9 mouse cellular contexts compared by ENCODE assay signal in genomic region chr7:27596586-27597503, GRCm38 (mm10). TPM values are rescaled to one million over a fixed set of nuclear protein-coding genes. Genes with fewer than 3 reads are reported as not detected.
DNase-seq lines count a peak whose midpoint lies in the region; ATAC-seq and TF ChIP-seq lines count a peak whose summit lies in the region.
"Had no signal": no experiment of that assay in that cellular context is flagged by ENCODE, and none has a peak within 500 bp of the region (broad histone marks: within the 10 kb centered on the region; RNA-seq: fewer than 3 reads in every experiment).

No protein-coding gene starts in this region.

- DNase-seq in left cerebral cortex, adult 2 months (ENCODE audit: extremely low spot score in 1 of 2, low spot score in 2 of 2) = peak in 1 of 2 experiments; percentile 20
- DNase-seq in left cerebral cortex, postnatal 4 days = no peak
- peak; percentile 50 for DNase-seq in gastrocnemius, adult 18-20 months (ENCODE audit: low spot score)
- no peak for DNase-seq in embryo, embryonic 10 days (ENCODE audit: low spot score)
- no peak for DNase-seq in adrenal gland, adult 18-20 months (ENCODE audit: low spot score in 2 of 2)

- peaks cover 7% of the 10 kb centered on the region; the same call in 1 of the 2 replicates for H3K36me3 ChIP-seq in hindbrain, embryonic 13.5 days
- H3K36me3 ChIP-seq in lung, embryonic 16.5 days (ENCODE audit: control insufficient read depth, insufficient read depth, low read length) = no peaks in the 10 kb centered on the region
- H3K36me3 ChIP-seq in testis, adult 2 months (ENCODE audit: control insufficient read depth, insufficient read depth, low read length) = no peaks in the 10 kb centered on the region

- no peak for TF ChIP-seq CTCF in left cerebral cortex, adult 2 months (IDR thresholded peaks at IDR 0.05)
- no peak for TF ChIP-seq CTCF in testis, adult 2 months (IDR thresholded peaks at IDR 0.05; ENCODE audit: control insufficient read depth, insufficient read depth, insufficient replicate concordance, low read depth, low read length)

- no peaks in the 10 kb centered on the region for H3K9me3 ChIP-seq in hindbrain, embryonic 13.5 days
- no peaks in the 10 kb centered on the region for H3K9me3 ChIP-seq in lung, embryonic 16.5 days (ENCODE audit: control insufficient read depth, low read length)

- intact Hi-C loops in left cerebral cortex, adult 2 months (cut with DNase I) = no loop called here
- intact Hi-C loops in left cerebral cortex, postnatal 4 days (cut with DNase I) = no loop called here

- 64% methylated on average over 10 of the region's 10 CpGs for WGBS in hindbrain, embryonic 13.5 days
- WGBS in lung, embryonic 16.5 days = 45% methylated on average over 10 of the region's 10 CpGs

- no peak for TF ChIP-seq POLR2A in testis, adult 2 months (IDR thresholded peaks at IDR 0.05; ENCODE audit: control insufficient read depth, low read depth, low read length)

- peak overlapping the region; percentile 87 for H3K27ac ChIP-seq in left cerebral cortex, adult 2 months
- H3K27ac ChIP-seq in hindbrain, embryonic 13.5 days = peak overlapping the region; percentile 44; the same call in 1 of the 2 replicates
- peak overlapping the region; percentile 53 for H3K27ac ChIP-seq in lung, embryonic 16.5 days (ENCODE audit: low read length)
- H3K27ac ChIP-seq in testis, adult 2 months (ENCODE audit: control insufficient read depth, insufficient read depth, low read depth, low read length) = peak overlapping the region; percentile 26; the same call in 1 of the 2 replicates

- no peaks in the 10 kb centered on the region for H3K27me3 ChIP-seq in hindbrain, embryonic 13.5 days
- no peaks in the 10 kb centered on the region for H3K27me3 ChIP-seq in lung, embryonic 16.5 days (ENCODE audit: control insufficient read depth, insufficient read depth, low read depth, low read length)
- H3K27me3 ChIP-seq in testis, adult 2 months (ENCODE audit: control insufficient read depth, insufficient read depth, low read length) = no peaks in the 10 kb centered on the region

- no peak overlapping the region for H3K4me3 ChIP-seq in left cerebral cortex, adult 2 months
- no peak overlapping the region for H3K4me3 ChIP-seq in hindbrain, embryonic 13.5 days
- H3K4me3 ChIP-seq in lung, embryonic 16.5 days (ENCODE audit: low read length) = no peak overlapping the region
- no peak overlapping the region for H3K4me3 ChIP-seq in testis, adult 2 months (ENCODE audit: control insufficient read depth, low read depth, low read length)

- 0 out of 2 replicates have a peak overlapping the region, but pooled peaks have one; percentile 8 for H3K4me2 ChIP-seq in hindbrain, embryonic 13.5 days
- no peak overlapping the region for H3K4me2 ChIP-seq in lung, embryonic 16.5 days (ENCODE audit: low read depth, low read length)

- no peak for ATAC-seq in hindbrain, embryonic 13.5 days (ENCODE audit: low FRiP score)
- peak; percentile 41 for ATAC-seq in lung, embryonic 16.5 days (ENCODE audit: low read depth)

- H3K9ac ChIP-seq in hindbrain, embryonic 13.5 days = peak overlapping the region; percentile 39; the same call in 1 of the 2 replicates
- peak overlapping the region; percentile 29 for H3K9ac ChIP-seq in lung, embryonic 16.5 days (ENCODE audit: low read length)

- peaks cover 79% of the 10 kb centered on the region for H3K4me1 ChIP-seq in hindbrain, embryonic 13.5 days (replicated peaks)
- H3K4me1 ChIP-seq in lung, embryonic 16.5 days (replicated peaks; ENCODE audit: control insufficient read depth, insufficient read depth, low read length) = peaks cover 29% of the 10 kb centered on the region
- peaks cover 18% of the 10 kb centered on the region for H3K4me1 ChIP-seq in testis, adult 2 months (ENCODE audit: control insufficient read depth, insufficient read depth, low read length)

RNA-seq across cellular contexts. Expression of gene Akt2, which starts 5.5 kb away (rescaled TPM):
- total RNA-seq in left cerebral cortex, adult 2 months (2021) = 100 to 1,000 TPM; 115 to 116 TPM
- 10 to 100 TPM; 68.1 to 72.0 TPM for total RNA-seq in left cerebral cortex, postnatal 4 days (2021)
- 100 to 1,000 TPM; 171 to 178 TPM for total RNA-seq in gastrocnemius, adult 18-20 months (2021)
- polyA plus RNA-seq in hindbrain, embryonic 13.5 days (2015; fragmentation: Nextera tagmentation; extraction: Ambion mirVana) = 68.0 and 71.0 TPM in 2 replicates
- 89.4 and 93.0 TPM in 2 replicates for polyA plus RNA-seq in lung, embryonic 16.5 days (2015; fragmentation: Nextera tagmentation; extraction: Ambion mirVana)
- 54.9 and 58.7 TPM in 2 replicates for polyA plus RNA-seq in testis, adult 2 months (2012; rRNA removed)
- 100 to 1,000 TPM; 209 to 250 TPM for total RNA-seq in adrenal gland, adult 18-20 months (2021)

RNA-seq across cellular contexts. Expression of gene 2310022A10Rik, which starts 43.8 kb away (rescaled TPM):
- total RNA-seq in left cerebral cortex, adult 2 months (2021) = 10 to 100 TPM; 25.9 to 27.1 TPM
- total RNA-seq in left cerebral cortex, postnatal 4 days (2021) = 10 to 100 TPM; 27.4 to 33.1 TPM
- 100 to 1,000 TPM; 103 to 116 TPM for total RNA-seq in gastrocnemius, adult 18-20 months (2021)
- polyA plus RNA-seq in hindbrain, embryonic 13.5 days (2015; fragmentation: Nextera tagmentation; extraction: Ambion mirVana) = 32.1 and 34.0 TPM in 2 replicates
- 22.8 and 24.9 TPM in 2 replicates for polyA plus RNA-seq in lung, embryonic 16.5 days (2015; fragmentation: Nextera tagmentation; extraction: Ambion mirVana)
- polyA plus RNA-seq in testis, adult 2 months (2012; rRNA removed) = 27.6 and 28.1 TPM in 2 replicates
- 10 to 100 TPM; 13.5 to 18.9 TPM for total RNA-seq in adrenal gland, adult 18-20 months (2021)

RNA-seq across cellular contexts. Expression of gene Pld3, which starts 43.8 kb away (rescaled TPM):
- total RNA-seq in left cerebral cortex, adult 2 months (2021) = 100 to 1,000 TPM; 746 to 788 TPM
- 100 to 1,000 TPM; 175 to 222 TPM for total RNA-seq in left cerebral cortex, postnatal 4 days (2021)
- 10 to 100 TPM; 15.1 to 16.1 TPM for total RNA-seq in gastrocnemius, adult 18-20 months (2021)
- polyA plus RNA-seq in hindbrain, embryonic 13.5 days (2015; fragmentation: Nextera tagmentation; extraction: Ambion mirVana) = 126 TPM in 2 replicates
- 85.6 and 95.6 TPM in 2 replicates for polyA plus RNA-seq in lung, embryonic 16.5 days (2015; fragmentation: Nextera tagmentation; extraction: Ambion mirVana)
- polyA plus RNA-seq in testis, adult 2 months (2012; rRNA removed) = 121 and 130 TPM in 2 replicates
- total RNA-seq in adrenal gland, adult 18-20 months (2021) = 100 to 1,000 TPM; 123 to 147 TPM

RNA-seq across cellular contexts. Expression of gene Ttc9b, which starts 56.9 kb away (rescaled TPM):
- 100 to 1,000 TPM in 1 of 2 experiments, 10 to 100 TPM in 1; 99.1 to 101 TPM for total RNA-seq in left cerebral cortex, adult 2 months (2021)
- total RNA-seq in left cerebral cortex, postnatal 4 days (2021) = 10 to 100 TPM; 80.0 to 91.0 TPM
- not detected for total RNA-seq in gastrocnemius, adult 18-20 months (2021)
- polyA plus RNA-seq in hindbrain, embryonic 13.5 days (2015; fragmentation: Nextera tagmentation; extraction: Ambion mirVana) = 50.2 and 52.0 TPM in 2 replicates
- polyA plus RNA-seq in lung, embryonic 16.5 days (2015; fragmentation: Nextera tagmentation; extraction: Ambion mirVana) = 0.29 and 0.40 TPM in 2 replicates
- polyA plus RNA-seq in testis, adult 2 months (2012; rRNA removed) = 0.29 and 0.51 TPM in 2 replicates
- not detected for total RNA-seq in adrenal gland, adult 18-20 months (2021)
- polyA plus RNA-seq: spleen, adult 2 months had no signal

Comparison
In these comparisons a context has a peak if more than half of its experiments do, and no peak if none do; other contexts are left out.
1. H3K27ac ChIP-seq: peak in every context shown above with its lines; median percentile 87 in left cerebral cortex, adult 2 months; 53 in lung, embryonic 16.5 days; 44 in hindbrain, embryonic 13.5 days; 26 in testis, adult 2 months.
2. RNA of gene Pld3, which starts 43.8 kb away (total RNA-seq): 746 to 788 TPM in left cerebral cortex, adult 2 months, 175 to 222 TPM in left cerebral cortex, postnatal 4 days and 123 to 147 TPM in adrenal gland, adult 18-20 months; 15.1 to 16.1 TPM in gastrocnemius, adult 18-20 months; every median in the first group is over 4 times any median in the second.